Mouse (Mus musculus): ENCODE measurements around the gene Kif21b.

GRCm38 (mm10) chr1:136165436-136165835 is 34.2 kb downstream of the Kif21b start:
- TF ChIP-seq CTCF (IDR thresholded peaks at IDR 0.05; ENCODE audit: low read depth, low read length) (no peak), POLR2A (IDR thresholded peaks at IDR 0.05; ENCODE audit: extremely low read depth, insufficient read depth, low read length) (no peak)

Data from liver, adult 2 months (tissue).